Mouse (Mus musculus) cerebellum, adult 11 months (tissue): ENCODE measurements around the gene Rnasek.
A peak's percentile ranks its signal among the peaks of the same experiment; 100 is the strongest.

Source experiments
- DNase-seq: peaks from one replicate; pipeline ENCODE4 v3.0.0; 2022

The Rnasek gene

DNA sequence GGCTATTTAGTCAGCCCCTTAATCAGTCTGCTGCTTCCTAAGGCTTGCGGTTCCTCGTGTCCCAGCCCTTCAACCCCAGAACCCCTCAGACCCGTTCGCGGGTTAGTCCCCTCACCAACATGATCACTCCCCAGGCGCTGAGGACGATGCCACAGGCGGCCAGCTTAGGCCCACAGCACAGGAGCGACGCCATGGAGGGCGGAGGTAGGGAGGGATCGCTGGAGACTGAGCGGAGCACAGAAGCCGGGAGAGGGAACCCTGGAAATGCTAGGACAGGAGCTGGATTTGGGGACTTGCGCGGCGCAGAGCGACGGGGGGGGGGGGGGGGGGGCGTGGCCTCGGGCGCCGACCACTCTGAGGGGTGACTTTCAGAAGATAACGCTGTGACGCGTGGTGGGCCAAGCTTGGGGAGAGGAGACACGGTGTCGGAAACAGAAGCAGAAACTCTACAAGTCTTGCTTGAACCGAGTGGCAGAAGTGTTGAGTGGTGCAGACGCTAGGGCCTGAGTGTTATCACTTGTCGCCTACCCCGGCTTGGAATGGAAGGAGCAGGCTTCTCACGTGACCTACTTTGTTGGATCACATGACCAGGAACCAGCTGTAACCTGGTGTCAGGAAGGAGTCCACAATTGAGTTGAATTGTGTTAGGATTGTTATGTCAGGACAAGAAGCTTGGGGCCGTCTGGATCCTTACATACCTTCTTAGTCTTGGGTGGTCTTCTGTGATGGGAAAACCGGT is at the start of gene Rnasek, which contains the start of gene Gm21988:
Gene Rnasek, minus strand, starts transcription at position 302 of the 739 bp plus-strand sequence.
Gene Gm21988, minus strand, starts transcription at position 290 of the 739 bp plus-strand sequence.
- DNase-seq = peak; percentile 79

DNA sequence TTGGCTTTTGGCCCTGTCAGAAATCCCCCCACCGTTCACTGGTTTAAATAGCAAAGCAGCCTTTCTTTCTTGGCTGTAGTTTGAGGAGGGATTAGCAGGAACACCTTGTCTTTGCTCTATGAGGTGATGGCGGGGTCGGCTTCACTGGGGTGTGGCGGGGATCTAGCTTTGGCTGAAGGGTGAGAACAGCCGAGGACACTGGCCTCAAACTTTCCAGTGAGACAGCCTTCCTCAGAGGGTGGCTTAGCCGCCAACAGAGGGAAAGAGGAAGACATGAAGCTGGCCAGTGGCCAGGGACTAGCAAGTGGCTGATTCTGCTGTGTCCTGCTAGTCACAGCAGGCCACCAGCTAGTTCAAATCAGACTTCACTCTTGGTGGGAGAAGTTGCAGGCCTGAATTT is 49.6 kb upstream of the Rnasek start:
- DNase-seq = no peak

DNA sequence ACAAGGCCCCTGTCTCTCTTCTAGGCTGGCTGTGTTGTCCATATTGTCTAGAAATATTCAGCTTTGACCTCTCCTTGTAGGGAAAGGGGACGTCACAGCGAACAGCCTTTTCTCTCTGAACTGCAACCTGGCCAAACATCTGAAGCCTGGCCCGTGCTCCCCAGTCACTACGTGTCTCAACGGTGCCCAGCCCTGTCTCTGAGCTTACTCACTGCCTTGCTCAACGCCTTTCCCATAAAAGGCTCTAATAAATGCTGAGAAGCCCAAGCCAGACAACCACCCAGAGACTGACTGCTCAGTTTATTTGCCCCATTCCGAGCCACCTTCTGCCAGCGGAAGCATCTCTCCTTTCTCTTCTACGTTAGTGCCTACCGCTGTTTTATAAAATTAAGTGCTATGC is 48.5 kb upstream of the Rnasek start:
- DNase-seq = no peak

DNA sequence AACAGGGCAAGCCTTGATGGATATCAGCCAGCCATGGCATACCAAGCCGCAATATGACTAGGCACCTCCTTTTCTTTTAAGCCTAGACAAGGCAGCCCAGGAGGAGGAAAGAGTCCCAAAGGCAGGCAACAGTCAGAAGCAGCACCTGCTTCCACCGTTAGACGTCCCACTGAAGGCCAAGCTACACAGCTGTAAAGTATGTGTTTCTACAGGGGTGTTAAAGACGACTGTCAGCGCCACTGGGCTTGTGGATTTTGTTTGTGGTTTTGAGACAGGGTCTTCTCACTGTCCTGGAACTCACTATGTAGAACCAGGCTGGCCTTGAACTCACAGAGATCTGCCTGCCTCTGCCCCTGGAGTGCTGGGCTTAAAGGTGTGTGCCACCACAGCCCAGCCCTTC is 46.0 kb upstream of the Rnasek start:
- DNase-seq = no peak

DNA sequence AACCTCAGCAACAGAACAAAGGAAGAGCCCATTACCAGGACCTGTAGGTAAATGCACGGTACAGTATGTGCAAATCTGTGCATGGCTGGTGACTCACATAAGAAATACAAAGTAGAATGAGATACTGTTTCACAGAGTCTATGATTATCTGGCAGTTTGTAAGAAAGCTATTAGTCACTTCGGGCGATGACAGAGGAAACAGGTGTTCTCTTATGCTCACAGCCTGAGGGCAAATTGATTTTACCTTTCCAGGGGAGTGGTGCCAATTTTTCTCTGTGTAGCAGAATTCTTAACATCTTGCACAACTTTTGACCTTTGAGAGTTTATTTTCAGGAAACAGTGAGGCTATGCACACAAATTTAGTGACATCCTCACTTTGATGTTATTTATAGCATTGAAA is 45.1 kb upstream of the Rnasek start:
- DNase-seq = no peak

DNA sequence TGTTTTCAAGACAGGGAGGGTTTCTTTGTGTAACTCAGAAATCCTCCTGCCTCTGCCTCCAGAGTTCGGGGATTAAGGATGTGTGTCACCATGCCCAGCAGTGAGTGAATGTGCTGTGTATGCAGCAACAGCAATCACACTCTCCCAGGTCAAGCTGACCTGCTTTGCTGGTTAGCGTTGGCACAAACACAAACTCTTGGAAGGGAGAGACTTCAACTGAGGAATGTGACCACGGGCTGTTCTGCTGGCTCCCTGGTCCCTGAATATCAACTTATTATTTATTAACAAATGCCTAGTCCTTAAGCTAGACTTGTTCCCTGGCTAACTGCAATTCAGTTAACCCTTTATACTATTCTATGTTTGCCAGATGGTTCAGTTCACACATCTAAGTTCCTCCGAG is 44.0 kb upstream of the Rnasek start:
- no peak for DNase-seq

DNA sequence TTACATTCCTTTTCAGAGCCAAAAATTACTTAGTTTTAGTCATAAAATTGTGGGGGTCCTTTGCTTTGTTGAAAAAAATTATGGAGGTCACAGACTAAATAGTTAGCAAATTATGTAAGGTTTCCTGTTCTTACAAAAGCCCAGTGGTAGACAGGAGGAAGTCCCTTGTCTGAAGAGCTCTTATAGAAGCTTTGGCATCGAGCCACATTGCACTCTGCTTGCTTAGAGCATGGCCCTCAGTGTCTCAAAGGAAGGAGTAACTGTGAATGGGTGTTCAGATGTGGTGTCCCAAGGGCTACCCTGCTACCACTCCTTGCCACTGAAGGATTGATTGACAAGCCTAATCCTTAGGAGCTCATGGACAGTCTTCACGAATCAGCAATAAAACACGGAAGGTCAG is 40.8 kb upstream of the Rnasek start:
- no peak for DNase-seq

DNA sequence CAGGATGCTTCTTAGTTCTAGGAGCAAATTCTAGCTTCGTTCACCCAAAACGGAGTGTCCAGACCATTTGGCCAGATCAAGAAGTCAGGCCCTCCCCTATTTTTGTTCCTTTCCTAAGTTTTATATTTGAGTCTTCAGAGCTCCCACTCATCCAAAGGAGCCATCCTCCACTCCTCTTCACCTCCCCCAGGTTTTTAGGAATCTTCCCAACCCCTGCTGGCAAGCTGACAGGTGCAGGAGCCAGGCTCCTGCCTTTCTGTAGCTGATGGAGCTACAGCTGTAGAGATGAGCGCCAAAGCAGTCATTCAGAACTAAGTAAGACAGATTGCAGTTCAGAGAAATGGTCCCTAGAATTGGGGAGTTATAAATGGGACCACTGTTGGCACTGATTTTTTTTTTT is 39.3 kb upstream of the Rnasek start:
- no peak for DNase-seq

DNA sequence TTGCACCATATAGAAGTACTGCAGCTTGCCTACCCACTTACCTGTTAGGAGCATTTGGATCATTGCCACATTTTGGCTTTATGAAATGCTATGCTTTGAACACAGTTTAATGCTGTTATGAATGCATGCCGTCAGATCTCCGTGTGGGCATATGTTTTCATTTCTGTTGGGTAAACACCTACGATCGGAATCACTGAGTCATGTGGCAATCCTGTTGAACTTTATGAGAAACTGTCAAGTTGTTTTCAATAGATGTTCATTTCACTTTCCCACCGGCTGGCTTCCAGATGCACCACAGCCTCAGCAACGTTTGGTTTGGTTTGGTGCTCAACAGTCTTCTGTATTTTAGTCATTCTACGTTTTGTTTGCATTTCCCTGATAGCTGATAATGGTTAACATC is 32.0 kb upstream of the Rnasek start:
- no peak for DNase-seq

DNA sequence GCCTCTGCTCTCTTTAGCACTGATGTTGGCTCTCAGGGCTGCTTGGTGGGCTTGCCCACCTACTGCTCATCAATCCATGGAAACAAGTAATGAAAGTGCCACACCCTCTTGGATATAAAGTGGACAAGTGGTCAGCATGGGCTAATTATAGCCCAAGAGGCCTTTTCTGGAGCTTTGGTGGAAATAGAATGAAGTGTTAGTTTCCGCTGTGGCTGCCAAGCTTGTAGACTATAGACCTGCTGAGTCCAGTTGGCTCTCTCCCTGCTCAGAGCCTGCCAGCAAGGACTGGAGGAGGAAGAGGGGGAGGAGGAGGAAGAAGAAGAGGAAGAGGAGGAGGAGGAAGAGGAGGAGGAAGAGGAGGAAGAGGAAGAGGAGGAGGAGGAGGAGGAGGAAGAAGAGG is 26.8 kb upstream of the Rnasek start:
- no peak for DNase-seq

DNA sequence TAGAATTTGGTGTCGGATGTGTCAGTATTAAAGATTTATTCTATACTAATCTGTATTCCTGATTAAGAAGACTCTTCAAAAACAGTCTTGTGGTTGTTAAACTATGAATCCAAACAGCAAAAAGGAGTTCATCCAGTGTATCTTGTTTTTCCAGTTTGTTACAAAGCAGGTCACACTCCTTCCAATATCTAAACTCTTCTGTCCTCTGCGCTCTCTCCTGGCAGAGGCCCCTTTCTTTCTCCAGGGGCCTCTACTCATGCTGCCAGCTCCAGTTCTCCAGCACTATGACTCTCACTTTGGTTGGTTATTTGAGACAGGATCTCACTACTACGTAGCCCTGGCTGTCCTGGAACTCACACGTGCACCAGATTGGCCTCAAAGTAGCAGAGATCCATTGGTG is 26.2 kb upstream of the Rnasek start:
- DNase-seq = no peak

DNA sequence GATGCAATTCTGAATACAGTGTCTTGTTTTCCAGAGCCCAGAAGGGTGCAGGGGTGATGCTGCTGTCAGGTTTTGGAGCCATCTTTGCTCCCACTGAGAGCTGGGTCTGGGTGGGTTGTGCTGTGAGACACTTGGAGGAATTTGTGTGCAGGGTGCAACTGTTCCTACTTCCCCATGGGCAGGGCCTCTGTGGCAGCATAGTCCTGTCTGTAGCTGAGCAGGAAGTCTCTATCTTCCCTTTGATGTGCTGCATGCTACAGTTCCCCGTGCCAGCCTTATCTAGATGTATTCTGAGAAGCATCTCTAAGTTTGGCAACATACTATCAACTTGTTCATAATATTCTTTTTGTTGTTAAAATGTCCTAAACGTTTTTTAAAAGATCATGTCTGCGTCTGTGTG is 25.6 kb upstream of the Rnasek start:
- DNase-seq = no peak

DNA sequence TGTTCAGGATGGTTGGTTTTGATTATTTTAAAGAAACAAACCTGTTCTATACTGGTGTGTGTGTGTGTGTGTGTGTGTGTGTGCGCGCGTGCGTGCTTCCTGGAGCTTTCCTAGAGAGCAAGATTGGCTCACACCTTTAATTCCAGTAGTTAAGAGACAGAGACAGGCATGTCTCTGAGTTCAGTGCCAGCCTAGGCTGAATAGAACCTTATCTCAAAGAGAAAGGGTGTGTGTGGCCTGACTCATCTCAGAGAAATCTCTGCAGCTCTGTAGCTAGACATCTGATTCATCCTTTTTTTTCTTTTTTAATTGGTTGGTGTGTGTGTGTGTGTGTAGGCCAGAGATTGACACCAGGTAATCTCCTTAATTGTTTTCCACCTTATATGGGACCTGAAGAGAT is 19.4 kb upstream of the Rnasek start:
- DNase-seq = no peak

DNA sequence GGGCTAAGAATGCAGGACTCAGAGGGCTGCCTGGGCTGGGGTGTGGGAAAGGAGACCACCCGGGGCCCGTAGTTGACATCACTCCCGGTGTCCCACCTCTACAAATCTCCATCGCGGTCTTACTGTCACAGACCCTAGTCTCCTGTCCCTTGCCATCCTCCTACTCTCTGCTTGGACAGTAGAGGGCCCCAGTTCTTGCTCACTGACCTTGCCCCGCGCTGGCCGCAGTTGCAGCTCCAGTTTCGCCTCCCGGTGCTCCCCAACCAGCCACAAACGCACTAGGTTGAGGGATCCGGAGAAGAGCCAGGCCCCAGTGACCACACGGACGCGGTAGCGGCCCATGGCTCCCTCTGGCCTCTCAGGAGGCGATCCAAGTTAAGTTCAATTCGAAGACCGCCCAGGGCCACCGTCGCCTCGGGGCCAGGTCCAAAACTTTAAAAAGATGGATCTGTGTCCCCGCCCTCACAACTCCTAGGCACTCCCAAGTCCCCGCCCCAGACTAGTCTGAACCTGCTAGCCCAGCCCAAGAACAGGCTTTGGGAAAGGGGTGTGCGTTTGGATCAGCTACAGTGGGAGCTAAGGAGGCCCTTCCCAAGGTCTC is 15.4 kb upstream of the Rnasek start, which contains the start of gene Alox12:
Gene Alox12, minus strand, starts transcription at position 423 of the 601 bp plus-strand sequence.
- no peak for DNase-seq

DNA sequence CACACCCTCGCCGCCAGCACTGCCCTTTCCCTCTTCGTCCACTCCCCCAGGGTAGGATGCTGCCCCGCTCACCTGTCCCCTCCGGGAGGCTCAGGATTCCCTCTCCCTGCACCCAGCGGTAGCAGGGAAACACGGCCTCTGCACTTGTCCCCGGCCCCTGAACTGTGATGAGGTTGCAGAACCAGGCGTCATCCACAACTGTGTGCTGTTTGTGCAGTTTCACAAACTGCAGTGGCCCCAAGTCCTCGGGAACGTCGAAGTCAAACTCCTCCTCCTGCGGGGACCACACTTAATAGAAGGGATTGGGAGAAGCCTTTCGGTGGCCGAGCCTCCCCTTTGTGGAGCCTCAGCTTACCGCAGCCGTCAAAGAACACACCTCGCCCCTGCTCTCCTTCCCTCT is 14.7 kb upstream of the Rnasek start:
- no peak for DNase-seq

DNA sequence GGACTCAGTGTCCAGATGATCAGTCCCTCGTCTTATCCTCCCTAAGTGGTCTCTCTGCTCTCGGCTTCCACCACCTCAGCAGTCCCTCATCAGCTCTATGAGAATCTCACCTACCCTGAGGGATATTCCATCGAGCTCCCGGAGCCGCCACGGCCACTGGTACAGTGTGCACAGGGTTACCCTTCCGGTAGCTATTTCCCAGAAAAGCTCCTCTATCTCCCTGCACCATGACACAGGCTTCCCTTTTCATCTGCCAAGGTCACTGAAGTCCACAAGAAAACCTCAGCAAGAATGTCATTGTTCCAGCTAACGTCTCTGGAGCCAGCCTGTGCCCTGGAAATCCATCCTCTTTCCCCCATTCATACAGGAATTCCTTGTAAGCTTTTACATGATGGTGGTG is 12.2 kb upstream of the Rnasek start:
- DNase-seq = no peak

DNA sequence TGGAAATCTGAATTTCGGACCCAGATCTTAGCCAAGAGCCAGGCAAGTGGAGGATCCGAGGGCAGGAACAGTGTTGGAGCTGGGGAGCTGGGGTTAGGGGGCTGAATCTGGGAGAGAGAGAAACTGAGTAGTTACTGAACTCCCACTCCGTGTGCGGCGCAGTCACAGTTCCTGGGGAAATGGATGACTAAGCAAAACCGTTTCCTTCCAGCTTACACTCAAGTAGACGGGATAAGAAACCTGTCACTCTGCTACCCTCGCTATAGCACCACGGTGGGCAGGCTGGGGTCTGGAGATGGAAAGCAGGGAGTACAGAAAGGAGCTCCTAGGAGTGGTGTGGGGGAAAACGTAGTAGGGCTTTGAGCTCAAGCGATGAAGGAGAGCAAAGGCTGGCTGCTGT is 10.5 kb upstream of the Rnasek start:
- DNase-seq = no peak

DNA sequence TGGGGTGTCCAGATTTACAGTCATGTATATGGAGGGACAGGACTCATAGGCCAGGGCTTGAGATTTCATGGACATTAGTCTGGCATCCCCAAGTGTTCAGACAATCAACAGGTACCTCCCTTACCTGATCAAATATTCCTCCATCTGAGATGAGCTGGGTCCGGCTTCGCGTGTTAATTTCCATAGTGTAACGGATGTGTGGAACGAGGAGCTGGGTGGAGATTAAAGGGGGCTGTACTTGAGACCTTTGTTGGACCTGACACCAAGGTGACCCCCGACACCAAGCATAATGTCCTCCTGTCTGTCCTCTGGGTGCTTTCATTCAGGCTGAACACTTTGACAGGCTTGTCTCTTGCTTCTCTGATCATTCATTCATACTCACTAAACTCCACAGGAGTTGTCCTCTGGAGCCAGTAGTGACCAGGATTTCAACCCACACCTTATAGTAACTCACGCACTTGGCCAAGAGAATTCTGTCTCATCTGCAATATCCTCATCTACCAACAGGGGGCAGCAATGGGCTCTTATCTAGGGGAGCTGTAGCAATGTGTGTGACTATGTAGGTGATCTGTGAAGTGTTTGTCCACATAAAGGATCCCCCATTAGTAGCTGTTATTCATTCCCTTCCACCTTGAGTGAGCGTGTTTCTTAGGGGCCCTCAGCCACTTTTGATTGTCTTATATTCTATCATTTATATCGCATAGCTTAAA is 7.6 kb upstream of the Rnasek start:
- peak; percentile 63 for DNase-seq

DNA sequence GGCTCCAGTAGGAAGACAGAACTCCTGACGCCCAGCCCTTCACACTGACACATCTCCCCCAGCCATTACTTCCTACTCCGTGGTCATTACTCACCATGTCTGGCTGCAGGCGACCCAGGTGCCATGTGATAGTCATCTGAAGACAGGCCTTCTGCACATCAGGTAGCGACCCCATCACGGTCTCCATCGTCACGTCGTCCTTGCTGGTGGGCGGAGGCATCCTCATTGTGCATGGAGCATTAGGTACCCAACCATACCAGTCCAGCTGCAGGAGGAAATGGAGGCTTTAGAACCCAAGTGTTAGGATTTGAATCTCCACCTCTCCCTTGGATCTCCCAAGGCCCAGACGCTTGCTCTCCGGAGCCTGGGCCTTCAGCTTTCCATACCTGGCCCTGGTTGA is 2.9 kb upstream of the Rnasek start:
- DNase-seq = no peak

DNA sequence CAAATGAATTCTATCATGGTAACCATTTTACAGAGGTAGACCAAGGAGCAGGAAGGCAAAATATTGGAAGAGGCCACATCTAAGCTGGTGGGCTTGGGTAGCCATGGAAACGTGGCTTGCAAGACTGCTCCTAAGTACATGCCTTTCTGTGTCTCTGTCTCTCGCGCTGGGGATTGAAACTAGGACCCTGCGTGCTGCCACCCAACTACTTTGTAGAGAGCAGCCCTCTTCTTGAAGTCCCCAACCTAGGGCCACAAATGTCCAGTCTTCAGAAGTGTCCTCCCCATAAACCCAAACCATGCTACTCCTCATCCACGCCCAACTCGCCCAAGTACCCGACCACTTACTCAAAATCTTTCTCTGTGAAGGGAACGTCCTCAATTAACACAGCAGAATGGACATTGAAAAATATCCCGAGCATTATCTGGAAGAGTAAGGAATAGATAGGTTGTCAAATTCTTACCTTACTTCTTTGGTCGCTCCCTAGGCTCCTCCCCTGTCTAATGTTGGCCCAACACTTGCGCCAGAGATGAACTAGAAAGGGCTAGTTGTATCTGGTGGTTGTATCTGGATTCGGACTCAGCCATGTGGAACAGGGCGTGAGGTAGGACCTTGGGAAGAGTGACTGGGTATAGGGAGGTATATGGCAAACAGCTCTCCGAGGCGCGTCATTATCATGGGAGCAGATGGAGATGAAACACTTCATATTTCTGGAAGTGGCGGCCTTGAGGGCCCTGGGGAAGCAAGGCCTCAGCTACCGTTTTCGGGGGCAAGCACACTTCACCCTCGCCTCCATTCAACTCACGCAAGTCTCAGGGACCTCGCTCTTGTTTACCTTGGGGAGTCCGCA is 826 bp downstream of the Rnasek start:
- peak; percentile 28 for DNase-seq

DNA sequence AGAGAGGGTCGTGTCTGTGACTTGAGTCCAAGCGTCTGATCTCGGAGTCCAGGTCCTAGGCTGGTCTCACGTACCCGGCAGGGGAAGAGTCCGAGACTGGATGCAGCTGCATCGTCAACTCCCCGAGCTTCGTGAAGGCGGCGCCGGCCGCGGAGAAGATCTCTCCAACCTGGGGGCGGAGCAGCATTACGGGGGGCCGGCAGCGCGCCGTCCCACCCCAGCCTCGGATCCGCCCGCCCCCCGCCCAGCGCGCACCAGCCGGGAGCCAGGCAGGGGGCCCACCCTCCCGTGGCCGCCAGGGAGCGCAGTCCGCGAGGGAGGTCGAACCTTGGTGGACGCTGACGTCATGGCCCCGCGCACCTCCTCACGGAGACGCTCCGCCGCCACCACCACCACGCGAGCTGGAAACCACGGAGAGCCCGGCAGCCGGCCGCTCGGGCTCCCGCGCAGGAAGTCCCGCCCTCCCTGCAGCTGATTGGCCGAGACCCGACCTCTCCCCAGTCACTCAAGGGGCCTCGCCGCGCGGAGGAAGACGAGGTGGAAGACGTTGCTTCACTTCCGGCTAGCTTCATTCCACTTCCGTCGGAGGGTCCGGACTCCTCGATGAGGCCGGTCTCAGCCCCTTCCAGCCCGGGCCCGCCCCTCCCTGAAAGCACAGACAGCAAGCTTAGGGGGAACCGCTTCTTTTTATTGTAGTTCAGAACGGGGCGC is 2.0 kb downstream of the Rnasek start, which contains the start of gene 0610010K14Rik:
Gene 0610010K14Rik, minus strand, starts transcription at position 458 of the 711 bp plus-strand sequence.
- peak; percentile 98 for DNase-seq

DNA sequence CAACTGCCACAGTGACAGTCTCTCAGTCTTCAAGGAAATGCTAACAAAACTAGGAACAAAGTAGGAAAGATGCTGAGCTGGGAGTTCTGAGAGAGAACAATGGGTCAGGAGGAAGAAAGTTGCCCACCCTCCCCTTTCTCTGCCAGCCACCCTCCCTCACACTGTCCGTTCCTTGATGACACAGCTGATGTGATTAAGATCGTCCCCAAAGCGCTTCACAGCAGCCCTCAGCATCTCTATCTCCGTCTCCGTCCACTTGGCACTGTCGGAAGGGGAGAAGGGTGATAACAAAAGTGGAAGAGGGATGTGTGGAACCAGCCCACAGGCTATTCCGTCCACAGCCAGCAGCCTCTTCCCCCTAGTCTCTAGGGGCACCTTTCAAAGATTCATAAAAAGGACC is 2.9 kb downstream of the Rnasek start:
- peak; percentile 29 for DNase-seq
